Mouse (Mus musculus) liver, embryonic 14.5 days (tissue): ENCODE results near the gene Il31. TPM values are rescaled to one million over a fixed set of nuclear protein-coding genes. Genes with fewer than 3 reads are reported as not detected.

Source experiments
- ATAC-seq: fragments of 200-750 bp; cut with Nextera tagmentation; 2 replicates; pipeline ENCODE4 v1.8.0; 2017; ENCODE audit warnings: moderate number of reproducible peaks, mild to moderate bottlenecking, moderate library complexity; ENCODE audit not compliant: insufficient read depth
- DNase-seq, 3 experiments: peaks; one replicate each; pipeline ENCODE4 v3.0.0-alpha.2; 2012 to 2013; ENCODE audit warnings: low read depth in 3 of 3, low spot score in 3 of 3
- H3K27ac ChIP-seq: fragments of 300-500 bp; sonication (generic); 2 replicates; pipeline ENCODE4 v1.5.1; 2014; ENCODE audit warnings: moderate library complexity, mild to moderate bottlenecking, control low read depth, inconsistent platforms
- H3K27me3 ChIP-seq: fragments of 300-500 bp; sonication (generic); 2 replicates; pipeline ENCODE4 v1.6.1; 2014; ENCODE audit warnings: mild to moderate bottlenecking, low read length, moderate library complexity; ENCODE audit not compliant: control insufficient read depth, insufficient read depth
- H3K36me3 ChIP-seq: fragments of 300-500 bp; sonication (generic); replicated peaks from 2 replicates; pipeline ENCODE4 v1.6.1; 2014; ENCODE audit warnings: low read depth; ENCODE audit not compliant: control insufficient read depth, insufficient read depth
- H3K4me1 ChIP-seq, 2 experiments: fragments of 200-500 bp in 1 of 2; fragments of 300-500 bp in 1 of 2; sonication (generic) in 1 of 2; replicated peaks; 2 replicates each; pipeline ENCODE4 v1.6.1; 2012 to 2014; ENCODE audit warnings: antibody characterized with exemption in 1 of 2, inconsistent platforms in 1 of 2, low read length in 1 of 2; ENCODE audit not compliant: control insufficient read depth in 2 of 2, insufficient read depth in 2 of 2
- H3K4me2 ChIP-seq: fragments of 300-500 bp; sonication (generic); 2 replicates; pipeline ENCODE4 v1.6.1; 2014; ENCODE audit warnings: low read depth, mild to moderate bottlenecking, control low read depth, moderate library complexity
- H3K4me3 ChIP-seq, 2 experiments: fragments of 200-500 bp in 1 of 2; fragments of 300-500 bp in 1 of 2; sonication (generic) in 1 of 2; 2 replicates each; pipeline ENCODE4 v1.5.1; 2012 to 2014; ENCODE audit warnings: low read depth in 2 of 2, low read length in 2 of 2, mild to moderate bottlenecking in 2 of 2, control low read depth in 1 of 2, inconsistent platforms in 1 of 2, moderate library complexity in 1 of 2; ENCODE audit not compliant: insufficient read depth in 1 of 2
- H3K9ac ChIP-seq: fragments of 300-500 bp; sonication (generic); replicated peaks from 2 replicates; pipeline ENCODE4 v1.6.1; 2014; ENCODE audit warnings: mild to moderate bottlenecking, control low read depth, moderate library complexity
- H3K9me3 ChIP-seq: fragments of 300-500 bp; sonication (generic); 2 replicates; pipeline ENCODE4 v1.6.1; 2016; ENCODE audit warnings: low read length, mixed read lengths; ENCODE audit not compliant: control insufficient read depth
- CTCF ChIP-seq: IDR thresholded peaks from 2 replicates; pipeline ENCODE4 v1.5.1; 2016; ENCODE audit warnings: antibody characterized with exemption, low read depth, control low read depth
- EP300 ChIP-seq: IDR thresholded peaks from 2 replicates; pipeline ENCODE4 v1.6.1; 2016; ENCODE audit warnings: antibody characterized with exemption, low read depth
- WGBS: fragments of 180-500 bp; shearing (Covaris S2); extraction: QIAGEN DNeasy Blood & Tissue Kit; methylation state at CpG from one replicate; pipeline ENCODE4 v1.1.7; 2014; ENCODE audit not compliant: insufficient replicate concordance; 5-methylcytosine and 5-hydroxymethylcytosine counted together
- polyA plus RNA-seq, 2 experiments: library from polyadenylated mRNA; depleted of rRNA in 1 of 2; stranded (reverse) in 1 of 2; unstranded in 1 of 2; fragments of >200 nt; fragmentation: Nextera tagmentation in 1 of 2; extraction: Ambion mirVana in 1 of 2; gene quantifications; 2 replicates each; pipeline versions ENCODE4 v1.2.1 to v1.2.3; 2012 to 2014

Gene Il31
- polyA plus RNA-seq, 2 experiments = not detected

- ATAC-seq (no peak), DNase-seq (no peak)
- WGBS = 68% methylated on average over 7 of the region's 7 CpGs
- no peak overlapping the region for H3K4me3 ChIP-seq
- no peak for TF ChIP-seq EP300
- no peak for TF ChIP-seq CTCF
- H3K36me3 ChIP-seq = peaks cover 2% of the 10 kb centered on the region; the same call in 1 of the 2 replicates
- no peaks in the 10 kb centered on the region for H3K27me3 ChIP-seq
- H3K9me3 ChIP-seq = no peaks in the 10 kb centered on the region
- no peak overlapping the region for H3K9ac ChIP-seq
- no peak overlapping the region for H3K27ac ChIP-seq
- no peaks in the 10 kb centered on the region for H3K4me1 ChIP-seq
- H3K4me2 ChIP-seq = no peak overlapping the region
These were observed 37.4 kb downstream of the Il31 start for GRCm38 (mm10) chr5:123451886-123452285.

- no peak for TF ChIP-seq EP300
- no peak for TF ChIP-seq CTCF
- Histone ChIP-seq H3K4me2 (no peak overlapping the region), H3K4me3 (no peak overlapping the region), H3K4me1 (no peaks in the 10 kb centered on the region), H3K9me3 (no peaks in the 10 kb centered on the region), H3K36me3 (peaks cover 2% of the 10 kb centered on the region; the same call in 1 of the 2 replicates), H3K9ac (no peak overlapping the region), H3K27ac (no peak overlapping the region), H3K27me3 (no peaks in the 10 kb centered on the region)
- no peak for ATAC-seq
- 75% methylated on average over 5 of the region's 5 CpGs for WGBS
- no peak for DNase-seq
These were observed 44.4 kb downstream of the Il31 start for GRCm38 (mm10) chr5:123444849-123445334.

- WGBS = 42% methylated on average over 4 of the region's 4 CpGs
- TF ChIP-seq EP300 = no peak
- peak; percentile 90 for TF ChIP-seq CTCF
- no peaks in the 10 kb centered on the region; the same call in 1 of the 2 replicates for H3K36me3 ChIP-seq
These were observed 45.2 kb downstream of the Il31 start for GRCm38 (mm10) chr5:123444069-123444468.

DNA sequence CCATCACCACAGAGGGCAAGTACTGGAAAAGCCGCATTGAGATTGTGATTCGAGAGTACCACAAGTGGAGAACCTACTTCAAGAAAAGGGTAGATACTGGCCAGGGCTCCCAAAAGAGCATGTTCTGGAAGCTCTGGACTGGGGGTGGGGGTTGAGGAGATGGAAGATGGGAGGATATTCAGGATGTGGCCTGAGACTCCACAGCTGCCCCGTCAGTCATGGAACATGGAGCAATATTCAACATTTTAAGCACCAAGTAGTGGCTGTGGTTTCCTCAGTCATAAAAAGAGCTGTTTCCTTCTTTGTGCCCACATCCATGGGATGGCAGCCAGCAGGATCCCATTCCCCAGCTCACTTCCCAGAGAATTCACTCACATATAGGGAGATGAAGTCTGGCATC is 47.0 kb downstream of the Il31 start:
- Histone ChIP-seq H3K27ac (no peak overlapping the region), H3K4me2 (no peak overlapping the region), H3K9me3 (no peaks in the 10 kb centered on the region), H3K4me3 (no peak overlapping the region), H3K27me3 (no peaks in the 10 kb centered on the region), H3K9ac (no peak overlapping the region), H3K4me1 (no peaks in the 10 kb centered on the region), H3K36me3 (no peaks in the 10 kb centered on the region; the same call in 1 of the 2 replicates)
- TF ChIP-seq EP300 (no peak), CTCF (no peak)
- no peak for ATAC-seq
- DNase-seq = no peak
- WGBS = 81% methylated on average over 3 of the region's 3 CpGs

More at GRCm38 (mm10) chr5:123444069-123444468, 45.2 kb downstream of the Il31 start:
- Histone ChIP-seq H3K9ac (no peak overlapping the region), H3K4me1 (no peaks in the 10 kb centered on the region), H3K4me2 (no peak overlapping the region), H3K9me3 (no peaks in the 10 kb centered on the region), H3K27me3 (no peaks in the 10 kb centered on the region), H3K27ac (no peak overlapping the region), H3K4me3 (no peak overlapping the region)
- ATAC-seq = no peak
- DNase-seq = peak; percentile 26 to 32 (median 28)

- Histone ChIP-seq H3K36me3 (no peaks in the 10 kb centered on the region; the same call in 1 of the 2 replicates), H3K4me2 (no peak overlapping the region), H3K27me3 (no peaks in the 10 kb centered on the region), H3K27ac (no peak overlapping the region), H3K9me3 (no peaks in the 10 kb centered on the region), H3K4me1 (no peaks in the 10 kb centered on the region), H3K4me3 (no peak overlapping the region), H3K9ac (no peak overlapping the region)
- WGBS = 68% methylated on average over 4 of the region's 4 CpGs
- TF ChIP-seq CTCF (0 out of 2 replicates have a peak, but pooled peaks have one; percentile 12), EP300 (no peak)
- DNase-seq (no peak), ATAC-seq (no peak)
These were observed 48.6 kb downstream of the Il31 start for GRCm38 (mm10) chr5:123440664-123441063.
